Mouse (Mus musculus) ES-E14 (cell line): ENCODE measurements around the gene Egln1. TPM values are rescaled to one million over a fixed set of nuclear protein-coding genes. Genes with fewer than 3 reads are reported as not detected.

Experiments used
- DNase-seq: peaks from one replicate; pipeline ENCODE4 v3.0.0-alpha.2; 2013; ENCODE audit warnings: low read depth, low spot score
- H3K27ac ChIP-seq: 2 replicates; pipeline ENCODE4 v1.5.1; 2012; ENCODE audit warnings: low read depth, mild to moderate bottlenecking, low read length, moderate library complexity, mixed read lengths; ENCODE audit not compliant: poor library complexity, insufficient read depth, severe bottlenecking
- H3K36me3 ChIP-seq: 2 replicates; pipeline ENCODE4 v1.6.1; 2012; ENCODE audit warnings: mild to moderate bottlenecking, low read length, moderate library complexity, mixed read lengths; ENCODE audit not compliant: control insufficient read depth, poor library complexity, insufficient read depth, severe bottlenecking
- H3K4me1 ChIP-seq, 2 experiments: fragments of 150-350 bp in 1 of 2; sonication (generic) in 1 of 2; 2 replicates each; pipeline ENCODE4 v1.6.1; 2012; ENCODE audit warnings: low read length in 2 of 2, mild to moderate bottlenecking in 1 of 2, mixed read lengths in 1 of 2; ENCODE audit not compliant: control insufficient read depth in 2 of 2, insufficient read depth in 2 of 2, poor library complexity in 1 of 2
- H3K4me3 ChIP-seq, 2 experiments: fragments of 150-350 bp in 1 of 2; sonication (generic) in 1 of 2; 2 replicates each; pipeline ENCODE4 v1.5.1; 2012; ENCODE audit warnings: low read length in 2 of 2, low read depth in 1 of 2, mild to moderate bottlenecking in 1 of 2, mixed read lengths in 1 of 2; ENCODE audit not compliant: insufficient read depth in 1 of 2, poor library complexity in 1 of 2, severe bottlenecking in 1 of 2
- H3K9ac ChIP-seq: 2 replicates; pipeline ENCODE4 v1.6.1; 2012; ENCODE audit warnings: low read depth, mild to moderate bottlenecking, low read length, mixed read lengths; ENCODE audit not compliant: poor library complexity, insufficient read depth, severe bottlenecking
- H3K9me3 ChIP-seq: fragments of 150-350 bp; sonication (generic); 2 replicates; pipeline ENCODE4 v1.6.1; 2012; ENCODE audit warnings: low read depth, mild to moderate bottlenecking, low read length; ENCODE audit not compliant: control insufficient read depth, insufficient read depth
- CHD2 ChIP-seq: IDR thresholded peaks from 2 replicates; pipeline ENCODE4 v1.6.1; 2014; ENCODE audit warnings: mild to moderate bottlenecking, low read depth, low read length, inconsistent platforms
- HCFC1 ChIP-seq: IDR thresholded peaks from 2 replicates; pipeline ENCODE4 v1.6.1; 2012; ENCODE audit warnings: low read length, inconsistent platforms, borderline replicate concordance; ENCODE audit not compliant: insufficient read depth
- MAFK ChIP-seq: IDR thresholded peaks from 2 replicates; pipeline ENCODE4 v1.6.1; 2014; ENCODE audit warnings: mild to moderate bottlenecking, low read depth, low read length, inconsistent platforms; ENCODE audit not compliant: insufficient read depth
- ZC3H11A ChIP-seq: IDR thresholded peaks from 2 replicates; pipeline ENCODE4 v1.6.1; 2012; ENCODE audit warnings: low read depth, mild to moderate bottlenecking, inconsistent platforms, low read length, borderline replicate concordance
- ZNF384 ChIP-seq: IDR thresholded peaks from 2 replicates; pipeline ENCODE4 v1.6.1; 2012; ENCODE audit warnings: low read depth, low read length, inconsistent platforms
- in situ Hi-C, 2 experiments: fragments of 600-800 bp; cut with MboI; formaldehyde crosslinking; loops; one replicate each; pipeline ENCODE4 v1.15.1; 2025; ENCODE audit warnings: low sequenced_read_pairs in 2 of 2, inconsistent platforms in 1 of 2; ENCODE audit not compliant: unreplicated experiment in 2 of 2
- total RNA-seq: library from RNA; depleted of rRNA; stranded (reverse); fragments of 300-350 nt; gene quantifications from 2 replicates; pipeline ENCODE4 v1.2.3, GENCODE M21; 2012; rRNA removed

Egln1 gene
- total RNA-seq, 1 experiment = 15.8 TPM

DNA sequence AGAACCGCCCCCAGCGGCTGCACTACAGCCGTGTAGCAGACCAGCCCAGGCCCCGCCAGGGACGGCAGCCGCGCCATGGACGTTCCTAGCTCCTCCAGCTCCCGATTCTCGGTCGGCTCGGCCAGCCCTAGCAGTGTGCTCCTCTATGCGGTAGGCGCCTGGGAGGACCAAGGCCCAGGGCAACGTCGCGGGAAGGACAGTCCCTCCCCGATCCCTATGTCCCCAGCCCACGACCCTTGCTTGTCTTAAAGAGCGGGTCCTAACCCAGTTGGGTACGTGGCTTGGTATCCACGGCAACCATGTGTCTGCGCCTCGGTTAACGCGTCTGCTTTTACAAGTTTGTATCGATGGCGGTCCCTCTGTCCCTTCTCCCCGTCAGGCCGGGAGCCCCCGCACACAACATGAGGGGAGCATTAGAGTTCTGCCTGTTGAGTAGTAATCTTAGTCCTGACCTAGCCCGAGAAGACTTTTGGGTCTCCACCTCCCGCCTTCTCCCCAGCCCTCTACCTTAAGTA, 85.9 kb downstream of the Egln1 start:
- peak; percentile 22 for DNase-seq
- in situ Hi-C loops = no loop called here
- peak overlapping the region; percentile 37 for H3K27ac ChIP-seq
- no peaks in the 10 kb centered on the region for H3K9me3 ChIP-seq
- no peak for TF ChIP-seq CHD2
- TF ChIP-seq HCFC1 = no peak
- H3K4me1 ChIP-seq = peaks cover 0 to 9% of the 10 kb centered on the region in 2 experiments; a peak in 1 of 4 replicates
- H3K36me3 ChIP-seq = peaks cover 23% of the 10 kb centered on the region
- peak overlapping the region; percentile 95 for H3K9ac ChIP-seq
- peak overlapping the region; percentile 78 to 98 for H3K4me3 ChIP-seq

DNA sequence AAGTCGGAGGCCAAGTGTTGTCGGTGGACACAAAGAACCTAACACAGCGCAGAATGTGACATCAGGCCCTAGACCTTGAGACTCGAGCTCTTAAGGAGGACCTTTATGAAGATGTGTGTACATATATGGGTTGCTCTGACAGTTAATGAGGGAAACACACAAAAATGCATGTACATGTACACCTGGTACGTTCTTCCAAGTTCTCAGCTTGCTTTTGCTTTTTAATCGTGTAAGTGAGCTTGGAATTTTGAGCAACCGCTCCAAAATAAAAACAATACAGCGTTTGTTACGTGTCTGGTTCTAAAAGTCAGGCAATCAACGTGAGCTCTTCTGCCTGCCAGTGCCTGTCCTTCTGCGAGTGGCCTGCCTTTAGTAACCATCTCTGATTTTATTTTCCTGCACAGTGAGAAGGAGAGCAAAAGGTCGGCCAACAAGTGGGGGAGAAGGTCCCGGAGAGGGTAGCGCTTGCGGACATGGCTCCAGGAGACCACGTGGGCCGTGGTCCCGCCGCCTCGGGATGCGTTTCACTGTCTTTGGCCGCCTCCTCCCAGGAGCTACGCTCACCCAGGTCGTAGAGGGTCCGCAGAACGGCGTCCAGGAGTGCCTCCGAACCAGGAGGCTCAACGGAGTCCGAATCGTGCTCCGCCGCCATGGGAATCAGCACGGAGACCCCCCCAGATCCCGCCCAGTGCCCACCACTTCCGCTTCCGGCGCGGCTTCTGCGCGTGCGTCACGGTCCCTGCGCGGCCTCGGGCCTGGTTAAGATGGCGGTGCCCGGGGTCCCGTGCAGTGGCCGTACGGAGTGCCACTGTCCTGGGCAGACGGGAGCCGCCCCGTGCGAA, 86.6 kb downstream of the Egln1 start, which contains the start of the genes Gnpat and 2810004N23Rik:
Gnpat (plus strand) TSS at position 713 of the 842 bp plus-strand sequence.
2810004N23Rik (minus strand) TSS at position 800 of the 842 bp plus-strand sequence.
- in situ Hi-C loops = no loop called here
- no peaks in the 10 kb centered on the region for H3K9me3 ChIP-seq
- peaks cover 23% of the 10 kb centered on the region for H3K36me3 ChIP-seq
- TF ChIP-seq HCFC1 = peak; percentile 73
- TF ChIP-seq ZNF384 = no peak
- TF ChIP-seq MAFK = no peak
- no peak for TF ChIP-seq ZC3H11A
- peak within 1 kb of the TSS; percentile 78 to 98 for H3K4me3 ChIP-seq
- peak within 1 kb of the TSS; percentile 61 for H3K27ac ChIP-seq
- peaks cover 0 to 9% of the 10 kb centered on the region in 2 experiments; a peak in 1 of 4 replicates for H3K4me1 ChIP-seq
- peak within 1 kb of the TSS; percentile 95 for H3K9ac ChIP-seq
- DNase-seq = peak; percentile 72

DNA sequence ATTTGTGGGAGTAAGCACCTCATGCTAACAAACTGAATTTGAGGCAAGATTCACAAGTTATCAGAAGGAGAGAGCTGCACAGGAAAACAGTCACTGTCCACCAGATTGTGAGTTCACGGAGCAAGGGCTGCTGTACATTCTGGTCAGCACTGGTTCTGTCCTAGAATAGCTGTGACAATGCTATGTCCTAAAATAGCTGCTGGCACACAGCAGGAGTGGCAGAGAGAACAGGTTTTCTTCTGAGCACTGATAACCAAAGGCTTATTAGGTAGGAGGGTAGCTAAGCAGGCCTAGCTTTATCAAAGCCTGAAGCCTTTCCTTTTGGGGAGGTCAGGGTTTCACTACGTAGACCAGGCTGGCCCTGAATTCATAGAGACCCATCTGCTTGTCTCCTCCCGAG, 88.9 kb downstream of the Egln1 start:
- no peak for DNase-seq
- Histone ChIP-seq H3K9me3 (no peaks in the 10 kb centered on the region), H3K36me3 (peaks cover 27% of the 10 kb centered on the region), H3K4me1 (peaks cover 0 to 5% of the 10 kb centered on the region in 2 experiments; a peak in 1 of 4 replicates), H3K9ac (no peak overlapping the region), H3K27ac (no peak overlapping the region), H3K4me3 (no peak overlapping the region)
- in situ Hi-C loops = no loop called here
- TF ChIP-seq HCFC1 (no peak), ZNF384 (no peak), MAFK (no peak), CHD2 (no peak), ZC3H11A (no peak)

DNA sequence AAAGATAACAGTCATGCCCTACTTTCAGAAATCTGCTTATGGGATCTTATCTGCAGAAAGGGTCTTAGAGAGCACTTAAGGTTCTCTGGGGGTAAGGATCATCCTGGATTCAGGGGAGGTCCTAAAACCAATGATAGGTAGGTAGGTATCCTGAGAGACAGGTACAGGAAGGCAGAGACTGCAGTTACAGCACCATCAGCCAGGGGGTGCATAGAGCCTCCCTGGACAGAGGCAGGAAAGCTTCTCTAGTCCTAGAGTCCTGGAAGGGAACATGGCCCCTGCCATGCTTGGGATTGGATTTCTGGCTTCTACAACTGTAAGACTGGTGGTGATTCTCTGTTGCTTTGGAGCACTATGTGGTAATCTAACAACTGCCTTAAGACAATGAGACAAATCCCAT, 89.7 kb downstream of the Egln1 start:
- no peak overlapping the region for H3K27ac ChIP-seq
- in situ Hi-C loops = no loop called here

More for the DNA sequence above, 89.7 kb downstream of the Egln1 start:
- Histone ChIP-seq H3K4me1 (peaks cover 0 to 5% of the 10 kb centered on the region in 2 experiments; a peak in 1 of 4 replicates), H3K36me3 (peaks cover 30% of the 10 kb centered on the region), H3K4me3 (no peak overlapping the region), H3K9ac (no peak overlapping the region), H3K9me3 (no peaks in the 10 kb centered on the region)
- TF ChIP-seq ZC3H11A = no peak
- no peak for TF ChIP-seq CHD2
- no peak for TF ChIP-seq MAFK
- no peak for TF ChIP-seq HCFC1
- TF ChIP-seq ZNF384 = no peak
- peak; percentile 36 for DNase-seq

Other genes starting within 250 kb of the Egln1 start
- 74.8 and 108 TPM in 2 replicates for gene Ttc13, start 227.3 kb downstream of the Egln1 start, total RNA-seq
- gene Arv1, start 227.2 kb downstream of the Egln1 start, total RNA-seq = 25.1 and 28.3 TPM in 2 replicates
- 1.6 and 2.9 TPM in 2 replicates for gene Fam89a, start 197.5 kb downstream of the Egln1 start, total RNA-seq
- gene Trim67, start 156.2 kb downstream of the Egln1 start, total RNA-seq = 0.40 and 0.48 TPM in 2 replicates
- 102 and 136 TPM in 2 replicates for gene Gnpat, start 86.3 kb downstream of the Egln1 start, total RNA-seq
- gene 2810004N23Rik, start 86.2 kb downstream of the Egln1 start, total RNA-seq = 71.5 and 83.6 TPM in 2 replicates
- 12.8 and 16.8 TPM in 2 replicates for gene Exoc8, start 51.6 kb downstream of the Egln1 start, total RNA-seq
- gene Sprtn, start 51.4 kb downstream of the Egln1 start, total RNA-seq = 10.7 and 16.8 TPM in 2 replicates
- gene Tsnax, start 63.7 kb upstream of the Egln1 start, total RNA-seq = 32.2 and 46.9 TPM in 2 replicates
- 1.5 and 2.7 TPM in 2 replicates for gene Disc1, start 104.9 kb upstream of the Egln1 start, total RNA-seq